Mouse (Mus musculus) erythroblast, embryonic 14.5 days (primary cell): ENCODE measurements at regions not wholly inside any gene's neighbourhood (a gene's known extent, or its start where the extent isn't known, plus 50 kb on each side); places are given as distances from the start of the nearest gene placed in this dataset.

ENCODE experiments used
- H3K27me3 ChIP-seq: 2 replicates; pipeline ENCODE4 v1.6.1; 2012; ENCODE audit warnings: inconsistent platforms; ENCODE audit not compliant: control insufficient read depth
- H3K36me3 ChIP-seq: 2 replicates; pipeline ENCODE4 v1.6.1; 2012; ENCODE audit warnings: mild to moderate bottlenecking, inconsistent platforms; ENCODE audit not compliant: control insufficient read depth
- H3K4me1 ChIP-seq: 2 replicates; pipeline ENCODE4 v1.6.1; 2012; ENCODE audit warnings: inconsistent platforms; ENCODE audit not compliant: control insufficient read depth
- H3K4me3 ChIP-seq: replicated peaks from 2 replicates; pipeline ENCODE3; 2012; ENCODE audit warnings: moderate library complexity, mild to moderate bottlenecking, inconsistent platforms
- H3K9me3 ChIP-seq: 2 replicates; pipeline ENCODE4 v1.6.1; 2012; ENCODE audit warnings: low read length, inconsistent platforms, mixed read lengths; ENCODE audit not compliant: control insufficient read depth
- GATA1 ChIP-seq: IDR thresholded peaks from 2 replicates; pipeline ENCODE4 v1.6.1; 2012; ENCODE audit warnings: low read length, inconsistent platforms, mixed read lengths
- TAL1 ChIP-seq: IDR thresholded peaks from 3 replicates; pipeline ENCODE4 v1.6.1; 2012; ENCODE audit warnings: low read length, inconsistent platforms, mixed read lengths

- H3K36me3 ChIP-seq, result no peaks in the 10 kb centered on the region
- no peaks in the 10 kb centered on the region for H3K9me3 ChIP-seq
- H3K27me3 ChIP-seq, result no peaks in the 10 kb centered on the region
- no peaks in the 10 kb centered on the region for H3K4me1 ChIP-seq
- TF ChIP-seq TAL1 (no peak), GATA1 (no peak)
- no peak overlapping the region for H3K4me3 ChIP-seq
Observed at GRCm38 (mm10) chr9:47444168-47444567, 85.8 kb upstream of the Cadm1 start.

- Histone ChIP-seq H3K9me3 (no peaks in the 10 kb centered on the region), H3K36me3 (no peaks in the 10 kb centered on the region), H3K27me3 (no peaks in the 10 kb centered on the region), H3K4me1 (no peaks in the 10 kb centered on the region), H3K4me3 (no peak overlapping the region)
- TF ChIP-seq GATA1 (no peak), TAL1 (no peak)
Observed at GRCm38 (mm10) chr9:47444752-47445151, 85.2 kb upstream of the Cadm1 start.

GRCm38 (mm10) chr9:47445332-47445731 lies 84.6 kb upstream of the Cadm1 start:
- Histone ChIP-seq H3K4me3 (no peak overlapping the region), H3K36me3 (no peaks in the 10 kb centered on the region), H3K4me1 (no peaks in the 10 kb centered on the region), H3K9me3 (no peaks in the 10 kb centered on the region), H3K27me3 (no peaks in the 10 kb centered on the region)
- TF ChIP-seq GATA1, result no peak
- TF ChIP-seq TAL1, result no peak

GRCm38 (mm10) chr9:47452752-47453151 lies 77.2 kb upstream of the Cadm1 start:
- H3K4me1 ChIP-seq, result no peaks in the 10 kb centered on the region
- TF ChIP-seq TAL1 (no peak), GATA1 (no peak)
- H3K9me3 ChIP-seq, result no peaks in the 10 kb centered on the region
- no peaks in the 10 kb centered on the region for H3K27me3 ChIP-seq
- no peaks in the 10 kb centered on the region for H3K36me3 ChIP-seq
- no peak overlapping the region for H3K4me3 ChIP-seq

- TF ChIP-seq TAL1 (no peak), GATA1 (no peak)
- Histone ChIP-seq H3K4me3 (no peak overlapping the region), H3K9me3 (no peaks in the 10 kb centered on the region), H3K27me3 (no peaks in the 10 kb centered on the region), H3K4me1 (no peaks in the 10 kb centered on the region), H3K36me3 (no peaks in the 10 kb centered on the region)
Observed at GRCm38 (mm10) chr9:47458721-47459418, 71.1 kb upstream of the Cadm1 start.

GRCm38 (mm10) chr9:47459461-47460049 lies 70.4 kb upstream of the Cadm1 start:
- no peaks in the 10 kb centered on the region for H3K27me3 ChIP-seq
- H3K4me3 ChIP-seq, result no peak overlapping the region
- H3K36me3 ChIP-seq, result no peaks in the 10 kb centered on the region
- TF ChIP-seq TAL1 (no peak), GATA1 (no peak)
- H3K9me3 ChIP-seq, result no peaks in the 10 kb centered on the region
- H3K4me1 ChIP-seq, result no peaks in the 10 kb centered on the region

- TF ChIP-seq TAL1 (no peak), GATA1 (no peak)
- Histone ChIP-seq H3K27me3 (no peaks in the 10 kb centered on the region), H3K4me1 (no peaks in the 10 kb centered on the region), H3K9me3 (no peaks in the 10 kb centered on the region), H3K36me3 (no peaks in the 10 kb centered on the region), H3K4me3 (no peak overlapping the region)
Observed at GRCm38 (mm10) chr9:47460241-47460640, 69.7 kb upstream of the Cadm1 start.

GRCm38 (mm10) chr9:47461915-47462314 lies 68.1 kb upstream of the Cadm1 start:
- no peaks in the 10 kb centered on the region for H3K36me3 ChIP-seq
- no peaks in the 10 kb centered on the region for H3K4me1 ChIP-seq
- H3K4me3 ChIP-seq, result no peak overlapping the region
- TF ChIP-seq TAL1, result no peak
- no peaks in the 10 kb centered on the region for H3K27me3 ChIP-seq
- no peaks in the 10 kb centered on the region for H3K9me3 ChIP-seq

- Histone ChIP-seq H3K9me3 (no peaks in the 10 kb centered on the region; the same call in 1 of the 2 replicates), H3K36me3 (no peaks in the 10 kb centered on the region), H3K4me3 (no peak overlapping the region), H3K4me1 (no peaks in the 10 kb centered on the region), H3K27me3 (no peaks in the 10 kb centered on the region)
- TF ChIP-seq TAL1, result no peak
- TF ChIP-seq GATA1, result no peak
Observed at GRCm38 (mm10) chr9:47466767-47467166, 63.2 kb upstream of the Cadm1 start.

- no peaks in the 10 kb centered on the region for H3K4me1 ChIP-seq
- H3K36me3 ChIP-seq, result no peaks in the 10 kb centered on the region
- no peaks in the 10 kb centered on the region for H3K27me3 ChIP-seq
- H3K4me3 ChIP-seq, result no peak overlapping the region
- TF ChIP-seq TAL1, result no peak
- TF ChIP-seq GATA1, result no peak
- H3K9me3 ChIP-seq, result no peaks in the 10 kb centered on the region; the same call in 1 of the 2 replicates
Observed at GRCm38 (mm10) chr9:47467815-47468214, 62.2 kb upstream of the Cadm1 start.
